In genomic region chr17:71695151-71695550, GRCm38 (mm10) we compare ENCODE assay signal across 34 mouse cellular contexts. TPM values are rescaled to one million over a fixed set of nuclear protein-coding genes. Genes with fewer than 3 reads are reported as not detected.
DNase-seq lines count a peak whose midpoint lies in the region; ATAC-seq and TF ChIP-seq lines count a peak whose summit lies in the region.
"Had no signal": no experiment of that assay in that cellular context is flagged by ENCODE, and none has a peak within 500 bp of the region (broad histone marks: within the 10 kb centered on the region; RNA-seq: fewer than 3 reads in every experiment).

No protein-coding gene starts in this region.

- H3K27ac ChIP-seq in heart, adult 2 months, result peak overlapping the region; percentile 83
- H3K27ac ChIP-seq: embryonic facial prominence, embryonic 13.5 days; embryonic facial prominence, embryonic 15.5 days; forebrain, embryonic 12.5 days had no signal

- intact Hi-C loops in heart, adult 2 months (cut with DNase I), result no loop called here

- TF ChIP-seq EP300 in heart, adult 2 months (IDR thresholded peaks at IDR 0.05; ENCODE audit: insufficient read depth, low read depth, low read length), result no peak

- no peak for TF ChIP-seq POLR2A in heart, adult 2 months (IDR thresholded peaks at IDR 0.05; ENCODE audit: insufficient read depth, low read depth, low read length)

- no peak overlapping the region for H3K9ac ChIP-seq in heart, adult 2 months (ENCODE audit: low read depth, low read length)
- H3K9ac ChIP-seq: embryonic facial prominence, embryonic 13.5 days; embryonic facial prominence, embryonic 15.5 days; forebrain, embryonic 12.5 days had no signal

- no peak for TF ChIP-seq CTCF in heart, adult 2 months (IDR thresholded peaks at IDR 0.05)

- DNase-seq in frontal cortex, postnatal 36 days (ENCODE audit: low spot score in 2 of 2), result no peak
- DNase-seq in heart, adult 2 months, result no peak
- no peak for DNase-seq in heart, postnatal 4 days
- DNase-seq in left cerebral cortex, adult 18-20 months (ENCODE audit: low spot score in 2 of 2), result peak; percentile 36 to 55
- DNase-seq in left cerebral cortex, adult 11 months (ENCODE audit: low spot score), result no peak
- DNase-seq in right cerebral cortex, postnatal 25 days, result peak; percentile 38
- no peak for DNase-seq in right cerebral cortex, postnatal 14 days
- DNase-seq: adrenal gland, adult 8-10 months; adrenal gland, postnatal 14 days; adrenal gland, postnatal 36 days; B cell, adult 2 months; cerebellum, adult 11 months; cerebellum, adult 18-20 months; cerebellum, adult 8-10 months; cerebellum, adult 9-11 months; cerebellum, postnatal 14 days; cerebellum, postnatal 36 days; embryo, embryonic 11 days had no signal

- H3K79me2 ChIP-seq in heart, adult 2 months (replicated peaks; ENCODE audit: control insufficient read depth, insufficient read depth, low read length), result no peaks in the 10 kb centered on the region

- H3K4me1 ChIP-seq in heart, adult 2 months (ENCODE audit: control insufficient read depth, insufficient read depth, low read length), result peaks cover 10% of the 10 kb centered on the region; the same call in 1 of the 2 replicates
- H3K4me1 ChIP-seq: embryonic facial prominence, embryonic 13.5 days; embryonic facial prominence, embryonic 15.5 days had no signal

- peak; percentile 69 for ATAC-seq in frontal cortex, adult (ENCODE audit: low TSS enrichment)
- ATAC-seq: activated CD4-positive, CD25-positive, alpha-beta regulatory T cell, adult 4 months; CD4-positive, CD25-positive, alpha-beta regulatory T cell, adult 4 months; forebrain, embryonic 14.5 days had no signal

- H3K4me3 ChIP-seq in heart, adult 2 months, result no peak overlapping the region
- H3K4me3 ChIP-seq: embryonic facial prominence, embryonic 13.5 days; embryonic facial prominence, embryonic 15.5 days; erythroblast, embryonic 14.5 days; forebrain, embryonic 10.5 days; forebrain, embryonic 12.5 days had no signal

- 91% methylated on average over 8 of the region's 8 CpGs for WGBS in heart, adult 2 months

- H3K36me3 ChIP-seq in heart, adult 2 months (ENCODE audit: control insufficient read depth, insufficient read depth, low read length), result no peaks in the 10 kb centered on the region
- H3K36me3 ChIP-seq: embryonic facial prominence, embryonic 13.5 days; embryonic facial prominence, embryonic 15.5 days; forebrain, embryonic 10.5 days; forebrain, embryonic 12.5 days; G1E had no signal

- no peaks in the 10 kb centered on the region for H3K27me3 ChIP-seq in heart, adult 2 months (ENCODE audit: control insufficient read depth, insufficient read depth, low read length)
- H3K27me3 ChIP-seq: CH12.LX; embryonic facial prominence, embryonic 13.5 days; embryonic facial prominence, embryonic 15.5 days; forebrain, embryonic 12.5 days; Patski had no signal

RNA-seq across cellular contexts. Expression of gene Togaram2, which starts 22.1 kb away (rescaled TPM):
- total RNA-seq in heart, adult 2 months (2021), result 1 to 10 TPM; 5.4 to 5.5 TPM
- polyA plus RNA-seq in heart, adult 2 months (2012; rRNA removed), result 5.3 and 5.9 TPM in 2 replicates
- total RNA-seq in heart, postnatal 4 days (2021), result 1 to 10 TPM; 2.0 to 2.6 TPM
- total RNA-seq in left cerebral cortex, adult 18-20 months (2021), result 1 to 10 TPM; 2.7 to 3.2 TPM
- total RNA-seq: adrenal gland, postnatal 14 days; adrenal gland, postnatal 36 days; common myeloid progenitor, adult 5-6 weeks had no signal
- polyA plus RNA-seq: activated CD4-positive, CD25-positive, alpha-beta regulatory T cell, adult 4 months; CD4-positive, CD25-positive, alpha-beta regulatory T cell, adult 4 months; embryonic facial prominence, embryonic 11.5 days; erythroblast, embryonic 14.5 days; forebrain, embryonic 10.5 days; G1E had no signal

RNA-seq across cellular contexts. Expression of gene Pcare, which starts 57.5 kb away (rescaled TPM):
- total RNA-seq in heart, adult 2 months (2021), result under 1 TPM; 0.26 to 0.45 TPM
- 0.02 and 0.15 TPM in 2 replicates for polyA plus RNA-seq in heart, adult 2 months (2012; rRNA removed)
- 1 to 10 TPM; 1.4 to 1.6 TPM for total RNA-seq in heart, postnatal 4 days (2021)
- total RNA-seq in left cerebral cortex, adult 18-20 months (2021), result under 1 TPM; 0.44 to 0.45 TPM
- total RNA-seq: adrenal gland, adult 18-20 months; adrenal gland, adult 8-10 months; adrenal gland, postnatal 14 days; adrenal gland, postnatal 36 days; CH12.LX; common myeloid progenitor, adult 5-6 weeks had no signal
- polyA plus RNA-seq: activated CD4-positive, CD25-positive, alpha-beta regulatory T cell, adult 4 months; brain, embryonic 14.5 days; CD4-positive, CD25-positive, alpha-beta regulatory T cell, adult 4 months; embryonic facial prominence, embryonic 11.5 days; embryonic facial prominence, embryonic 13.5 days; embryonic facial prominence, embryonic 15.5 days; erythroblast, embryonic 14.5 days; forebrain, embryonic 10.5 days; forebrain, embryonic 12.5 days; forebrain, embryonic 14.5 days; G1E; Patski had no signal

Comparison
In these comparisons a context has a peak if more than half of its experiments do, and no peak if none do; other contexts are left out.
1. DNase-seq: peak in left cerebral cortex, adult 18-20 months (2 of 2) and right cerebral cortex, postnatal 25 days (single experiment); none in frontal cortex, postnatal 36 days (0 of 2), heart, adult 2 months (0 of 2), heart, postnatal 4 days (single experiment), left cerebral cortex, adult 11 months (single experiment) and right cerebral cortex, postnatal 14 days (single experiment).